Mouse (Mus musculus) testis, adult 2 months (tissue): ENCODE data around the gene Insr. TPM values are rescaled to one million over a fixed set of nuclear protein-coding genes. Genes with fewer than 3 reads are reported as not detected.

Experiments
- H3K27ac ChIP-seq: fragments of 200-500 bp; 2 replicates; pipeline ENCODE4 v1.5.1; 2012; ENCODE audit warnings: low read depth, low read length; ENCODE audit not compliant: control insufficient read depth, insufficient read depth
- H3K27me3 ChIP-seq: fragments of 200-500 bp; 2 replicates; pipeline ENCODE4 v1.6.1; 2012; ENCODE audit warnings: mild to moderate bottlenecking, low read length, moderate library complexity; ENCODE audit not compliant: control insufficient read depth, insufficient read depth
- H3K36me3 ChIP-seq: fragments of 200-500 bp; 2 replicates; pipeline ENCODE4 v1.6.1; 2012; ENCODE audit warnings: mild to moderate bottlenecking, low read length; ENCODE audit not compliant: control insufficient read depth, insufficient read depth
- H3K4me1 ChIP-seq: fragments of 200-500 bp; 2 replicates; pipeline ENCODE4 v1.6.1; 2012; ENCODE audit warnings: low read length; ENCODE audit not compliant: control insufficient read depth, insufficient read depth
- H3K4me3 ChIP-seq: fragments of 200-500 bp; 2 replicates; pipeline ENCODE4 v1.5.1; 2012; ENCODE audit warnings: low read depth, mild to moderate bottlenecking, low read length, moderate library complexity, mixed read lengths; ENCODE audit not compliant: control insufficient read depth
- CTCF ChIP-seq: fragments of 200-500 bp; IDR thresholded peaks from 2 replicates; pipeline ENCODE4 v1.5.1; 2012; ENCODE audit warnings: low read depth, mild to moderate bottlenecking, inconsistent platforms, low read length, moderate library complexity; ENCODE audit not compliant: control insufficient read depth, insufficient read depth, insufficient replicate concordance
- POLR2A ChIP-seq: fragments of 200-500 bp; IDR thresholded peaks from 2 replicates; pipeline ENCODE4 v1.6.1; 2012; ENCODE audit warnings: low read depth, mild to moderate bottlenecking, inconsistent platforms, low read length, moderate library complexity; ENCODE audit not compliant: control insufficient read depth
- polyA plus RNA-seq: library from polyadenylated mRNA; depleted of rRNA; stranded (reverse); fragments of >200 nt; gene quantifications from 2 replicates; pipeline ENCODE4 v1.2.3, GENCODE M21; 2012

The Insr gene
- polyA plus RNA-seq, 1 experiment, result 5.8 TPM

DNA sequence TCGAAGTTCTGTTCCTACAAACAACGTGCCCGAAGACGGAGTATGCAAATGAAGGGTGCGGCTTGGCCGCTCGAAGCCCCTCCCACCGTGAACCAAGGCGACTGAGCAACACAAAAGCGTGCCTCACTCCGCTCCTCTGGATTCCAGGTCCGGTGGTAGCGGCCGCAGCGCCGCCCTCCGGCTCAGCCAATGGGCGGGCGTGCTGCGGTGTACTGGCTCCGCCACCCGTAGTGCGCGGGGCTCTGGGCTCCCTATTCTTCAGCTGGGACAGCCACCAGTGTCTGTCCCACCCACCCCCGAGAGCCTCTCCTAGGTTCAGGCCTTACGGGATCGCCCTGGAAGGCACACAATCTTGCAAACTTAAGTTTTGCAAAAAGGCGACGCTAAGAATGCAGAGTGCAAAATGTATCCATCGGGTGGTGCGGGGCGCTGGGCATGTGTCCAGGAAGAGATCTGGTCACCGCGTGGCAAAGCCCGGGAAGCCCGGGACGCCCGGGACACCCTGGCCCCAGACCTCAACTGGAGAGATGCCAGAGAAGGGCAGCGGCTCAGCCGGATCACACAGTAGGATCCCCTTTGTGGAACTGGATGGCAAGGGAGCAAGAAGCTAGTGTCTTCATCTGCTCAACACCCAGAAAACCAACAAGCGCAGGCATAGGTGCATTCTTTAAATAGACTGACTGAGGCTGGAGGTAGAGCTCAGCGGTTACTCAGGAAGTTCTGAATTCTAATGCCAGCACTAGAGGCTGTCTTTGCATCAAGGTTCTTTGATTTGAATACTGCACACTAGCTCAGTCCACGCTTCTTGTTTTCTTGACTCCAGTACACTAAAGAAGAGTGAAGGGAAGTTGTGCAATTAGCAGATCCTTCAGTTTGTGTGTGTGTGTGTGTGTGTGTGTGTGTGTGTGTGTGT is 58.1 kb downstream of the Insr start:
- Histone ChIP-seq H3K4me1 (peaks cover 15% of the 10 kb centered on the region), H3K27me3 (no peaks in the 10 kb centered on the region), H3K4me3 (peak overlapping the region; percentile 79), H3K27ac (peak overlapping the region; percentile 83), H3K36me3 (no peaks in the 10 kb centered on the region)
- TF ChIP-seq POLR2A (0 out of 2 replicates have a peak, but pooled peaks have one; percentile 17), CTCF (no peak)

DNA sequence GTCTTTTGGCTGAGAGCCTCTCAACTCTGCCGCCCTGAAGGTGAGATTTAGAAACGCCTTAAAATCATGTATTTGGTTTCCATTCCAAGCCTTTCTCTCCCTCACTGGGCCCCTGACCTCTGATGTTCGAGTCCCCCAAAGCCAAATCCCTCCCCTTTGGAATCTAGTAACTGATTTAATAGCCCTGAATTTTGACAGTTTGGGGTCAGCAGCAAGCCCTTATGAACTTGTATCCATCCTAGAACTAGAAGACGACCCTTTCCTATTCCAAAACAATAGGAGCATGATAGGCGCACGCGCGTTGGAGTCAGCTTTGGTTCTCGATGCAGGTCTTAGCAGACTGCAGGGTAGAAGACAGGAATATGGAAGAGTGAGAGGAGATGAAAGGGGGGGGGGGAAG is 58.9 kb downstream of the Insr start:
- no peak for TF ChIP-seq CTCF
- no peak for TF ChIP-seq POLR2A

DNA sequence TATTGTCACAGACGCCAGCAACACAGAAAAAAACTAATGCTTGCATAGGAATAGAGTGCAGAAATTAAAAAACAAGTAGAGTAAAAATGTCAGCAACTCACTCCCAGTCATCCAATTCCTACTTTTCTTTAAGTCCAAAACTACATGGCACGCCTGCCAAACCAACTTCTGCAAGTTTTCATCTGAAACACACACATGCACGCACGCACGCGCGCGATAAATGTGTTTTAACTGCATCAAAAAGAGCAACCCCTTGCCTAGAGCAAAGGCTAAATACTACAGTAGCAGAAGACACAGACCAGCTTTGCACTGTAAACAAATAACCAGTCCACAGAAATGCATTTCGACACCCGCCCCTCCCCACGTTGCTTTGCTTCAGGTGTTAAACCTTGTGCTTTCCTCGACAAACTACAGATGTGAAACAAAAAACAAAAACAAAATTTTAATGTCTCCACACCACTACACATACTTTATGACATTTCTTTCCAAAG is 59.5 kb downstream of the Insr start:
- Histone ChIP-seq H3K4me3 (no peak overlapping the region), H3K4me1 (peaks cover 15% of the 10 kb centered on the region), H3K27ac (no peak overlapping the region), H3K27me3 (no peaks in the 10 kb centered on the region), H3K36me3 (no peaks in the 10 kb centered on the region)
- no peak for TF ChIP-seq POLR2A
- no peak for TF ChIP-seq CTCF

More for the DNA sequence above, 58.9 kb downstream of the Insr start:
- Histone ChIP-seq H3K36me3 (no peaks in the 10 kb centered on the region), H3K27ac (peak overlapping the region; percentile 54; the same call in 1 of the 2 replicates), H3K4me3 (peak overlapping the region; percentile 79), H3K4me1 (peaks cover 15% of the 10 kb centered on the region), H3K27me3 (no peaks in the 10 kb centered on the region)

DNA sequence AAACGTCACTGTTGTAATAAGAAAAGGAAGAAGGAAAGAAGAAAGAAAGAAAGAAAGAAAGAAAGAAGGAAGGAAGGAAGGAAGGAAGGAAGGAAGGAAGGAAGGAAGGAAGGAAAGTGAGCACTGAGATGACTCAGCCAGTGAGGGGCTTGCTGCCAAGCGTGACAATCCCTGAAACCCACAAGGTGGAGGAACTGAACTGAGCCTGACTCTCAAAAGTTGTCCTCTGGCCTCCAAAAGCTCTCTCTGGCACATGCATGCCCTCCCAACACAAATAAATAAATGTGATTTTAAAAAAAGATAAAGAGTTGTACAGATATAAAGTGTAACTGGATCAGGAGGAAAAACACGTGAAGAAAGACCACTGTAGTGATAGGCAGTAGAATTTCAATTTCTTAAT is 60.2 kb downstream of the Insr start:
- Histone ChIP-seq H3K27me3 (no peaks in the 10 kb centered on the region), H3K4me3 (no peak overlapping the region), H3K4me1 (peaks cover 15% of the 10 kb centered on the region), H3K27ac (no peak overlapping the region), H3K36me3 (no peaks in the 10 kb centered on the region)
- no peak for TF ChIP-seq CTCF
- TF ChIP-seq POLR2A, result no peak

DNA sequence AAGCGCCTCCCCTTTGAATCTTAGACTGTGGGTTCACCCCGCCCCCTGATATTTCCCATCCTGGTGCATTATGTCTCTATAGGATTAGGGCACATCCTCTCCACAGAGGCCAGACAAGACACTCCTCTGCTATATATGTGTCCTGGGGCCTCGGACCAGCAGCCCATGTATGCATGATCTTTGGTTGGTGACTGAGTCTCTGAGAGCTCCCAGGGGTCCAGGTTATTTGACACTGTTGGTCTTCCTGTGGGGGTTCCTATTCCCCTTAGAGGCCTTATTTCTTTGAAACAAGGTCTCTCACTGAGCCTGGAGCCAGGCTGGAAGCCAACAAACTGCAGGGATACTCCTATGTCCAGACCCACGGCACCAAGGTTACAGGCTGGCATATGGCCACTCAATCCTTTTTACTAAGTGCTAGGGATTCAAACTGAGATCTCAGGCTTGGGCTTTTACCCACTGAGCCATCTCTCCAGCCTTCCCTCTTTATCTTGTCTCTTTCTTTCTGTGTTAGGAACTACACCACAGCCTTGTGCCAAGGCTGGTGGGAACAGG is 62.8 kb downstream of the Insr start:
- TF ChIP-seq CTCF (no peak), POLR2A (no peak)
- Histone ChIP-seq H3K4me1 (peaks cover 13% of the 10 kb centered on the region), H3K4me3 (no peak overlapping the region), H3K27me3 (no peaks in the 10 kb centered on the region), H3K27ac (no peak overlapping the region), H3K36me3 (no peaks in the 10 kb centered on the region)

DNA sequence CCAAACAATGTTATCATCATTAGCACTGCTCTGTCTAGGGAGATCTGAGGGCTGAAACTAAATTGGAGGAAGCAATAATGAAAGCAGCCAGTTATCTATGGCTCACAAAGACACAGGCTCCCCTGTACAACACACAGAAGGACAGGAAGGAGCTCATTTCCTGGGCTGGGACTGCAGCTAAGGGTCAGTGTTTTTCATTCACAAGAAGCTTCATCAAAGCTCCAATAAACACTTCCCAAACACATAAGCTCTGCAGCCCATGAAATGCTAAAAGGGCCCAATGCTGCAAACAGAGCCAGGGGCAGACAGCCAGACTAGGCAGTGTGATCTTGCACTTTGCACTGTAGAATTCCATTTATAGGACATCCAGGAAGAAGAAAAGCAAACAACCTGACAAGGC is 63.9 kb downstream of the Insr start:
- H3K27ac ChIP-seq, result no peak overlapping the region
- no peaks in the 10 kb centered on the region for H3K27me3 ChIP-seq
- H3K36me3 ChIP-seq, result no peaks in the 10 kb centered on the region
- TF ChIP-seq CTCF (no peak), POLR2A (no peak)
- no peak overlapping the region for H3K4me3 ChIP-seq
- H3K4me1 ChIP-seq, result peaks cover 3% of the 10 kb centered on the region

DNA sequence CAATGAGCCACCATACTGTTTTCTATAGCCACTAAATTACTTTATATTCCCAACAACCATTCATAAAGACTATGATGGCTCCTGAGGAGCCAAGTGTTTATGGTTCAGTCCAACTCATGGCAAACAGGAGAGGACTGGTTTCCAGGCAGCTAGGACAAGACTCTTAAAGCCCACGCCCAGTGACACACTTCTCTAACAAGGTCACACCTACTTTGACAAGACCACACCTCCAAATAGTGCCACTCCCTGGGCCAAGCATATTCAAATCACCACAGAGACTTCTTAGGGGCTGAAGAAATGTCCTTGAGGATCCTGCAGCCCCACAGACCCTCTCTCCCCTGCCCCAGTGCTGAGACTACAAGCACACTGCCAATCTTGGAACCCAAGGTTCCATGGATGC is 64.8 kb downstream of the Insr start:
- Histone ChIP-seq H3K27ac (no peak overlapping the region), H3K27me3 (no peaks in the 10 kb centered on the region), H3K4me3 (no peak overlapping the region), H3K4me1 (no peaks in the 10 kb centered on the region; the same call in none of the 2 replicates), H3K36me3 (no peaks in the 10 kb centered on the region)
- TF ChIP-seq CTCF, result no peak
- TF ChIP-seq POLR2A, result no peak
